Mouse (Mus musculus): ENCODE results near the gene Olfr191. TPM values are rescaled to one million over a fixed set of nuclear protein-coding genes. Genes with fewer than 3 reads are reported as not detected.

The Olfr191 gene
- not detected in 2 replicates for polyA plus RNA-seq (2012; ENCODE audit: low replicate concordance)

GRCm38 (mm10) chr16:59089722-59090121 is at the start of gene Olfr191:
TSS of gene Olfr191 (minus strand) at chr16:59089822.

GRCm38 (mm10) chr16:59120969-59121368 is 31.3 kb upstream of the Olfr191 start, which contains the start of gene Olfr194:
TSS of gene Olfr194 (minus strand) at chr16:59121069.

GRCm38 (mm10) chr16:59111781-59112180 is 22.2 kb upstream of the Olfr191 start, which contains the start of gene Olfr193:
TSS of gene Olfr193 (minus strand) at chr16:59111881.

GRCm38 (mm10) chr16:59077905-59078304 is 11.7 kb downstream of the Olfr191 start, which contains the start of gene Olfr190:
TSS of gene Olfr190 (minus strand) at chr16:59078005.

GRCm38 (mm10) chr16:59039710-59040109 is 49.9 kb downstream of the Olfr191 start, which contains the start of gene Olfr187:
TSS of gene Olfr187 (minus strand) at chr16:59039767.

Other genes starting within 250 kb of the Olfr191 start
- not detected in 2 replicates for gene Olfr177, start 215.1 kb downstream of the Olfr191 start, polyA plus RNA-seq (2012; ENCODE audit: low replicate concordance)
- gene Olfr178, start 197.8 kb downstream of the Olfr191 start, polyA plus RNA-seq (2012; ENCODE audit: low replicate concordance) = not detected in 2 replicates
- gene Olfr181, start 161.1 kb downstream of the Olfr191 start, polyA plus RNA-seq (2012; ENCODE audit: low replicate concordance) = not detected in 2 replicates
- gene Olfr180, start 160.4 kb downstream of the Olfr191 start, polyA plus RNA-seq (2012; ENCODE audit: low replicate concordance) = not detected in 2 replicates
- gene Olfr183, start 94.5 kb downstream of the Olfr191 start, polyA plus RNA-seq (2012; ENCODE audit: low replicate concordance) = not detected in 2 replicates
- gene Olfr186, start 59.5 kb downstream of the Olfr191 start, polyA plus RNA-seq (2012; ENCODE audit: low replicate concordance) = not detected in 2 replicates
- gene Olfr187, start 50.1 kb downstream of the Olfr191 start, polyA plus RNA-seq (2012; ENCODE audit: low replicate concordance) = not detected in 2 replicates
- not detected in 2 replicates for gene Olfr190, start 11.8 kb downstream of the Olfr191 start, polyA plus RNA-seq (2012; ENCODE audit: low replicate concordance)
- not detected in 2 replicates for gene Olfr193, start 22.1 kb upstream of the Olfr191 start, polyA plus RNA-seq (2012; ENCODE audit: low replicate concordance)
- not detected in 2 replicates for gene Olfr194, start 31.2 kb upstream of the Olfr191 start, polyA plus RNA-seq (2012; ENCODE audit: low replicate concordance)
- not detected in 2 replicates for gene Olfr195, start 57.2 kb upstream of the Olfr191 start, polyA plus RNA-seq (2012; ENCODE audit: low replicate concordance)
- gene Olfr196, start 80.6 kb upstream of the Olfr191 start, polyA plus RNA-seq (2012; ENCODE audit: low replicate concordance) = not detected in 2 replicates
- gene Olfr198, start 113.7 kb upstream of the Olfr191 start, polyA plus RNA-seq (2012; ENCODE audit: low replicate concordance) = not detected in 2 replicates
- gene Olfr199, start 129.9 kb upstream of the Olfr191 start, polyA plus RNA-seq (2012; ENCODE audit: low replicate concordance) = not detected in 2 replicates
- gene Olfr201, start 182.8 kb upstream of the Olfr191 start, polyA plus RNA-seq (2012; ENCODE audit: low replicate concordance) = not detected in 2 replicates
- gene Olfr202, start 197.0 kb upstream of the Olfr191 start, polyA plus RNA-seq (2012; ENCODE audit: low replicate concordance) = not detected in 2 replicates
- gene Olfr203, start 209.1 kb upstream of the Olfr191 start, polyA plus RNA-seq (2012; ENCODE audit: low replicate concordance) = not detected in 2 replicates
- not detected in 2 replicates for gene Olfr204, start 228.4 kb upstream of the Olfr191 start, polyA plus RNA-seq (2012; ENCODE audit: low replicate concordance)
- gene Olfr205, start 241.3 kb upstream of the Olfr191 start, polyA plus RNA-seq (2012; ENCODE audit: low replicate concordance) = not detected in 2 replicates

Measured in hematopoietic multipotent progenitor cell, adult 10-12 weeks (in vitro differentiated cells).